Mouse (Mus musculus) MEL (cell line): Measurements from ENCODE around the gene Psmb9. TPM values are rescaled to one million over a fixed set of nuclear protein-coding genes. Genes with fewer than 3 reads are reported as not detected.

ENCODE experiments used
- DNase-seq: peaks from one replicate; pipeline ENCODE4 v3.0.0; 2011; ENCODE audit warnings: low read depth, low spot score
- H3K27ac ChIP-seq: 2 replicates; pipeline ENCODE4 v1.5.1; 2012; ENCODE audit warnings: low read depth, mild to moderate bottlenecking, control low read depth, low read length, moderate library complexity; ENCODE audit not compliant: control insufficient read depth
- H3K27me3 ChIP-seq, 2 experiments: fragments of 150-350 bp in 1 of 2; sonication (generic) in 1 of 2; 2 replicates each; pipeline ENCODE4 v1.6.1; 2012; ENCODE audit warnings: low read length in 2 of 2, mild to moderate bottlenecking in 2 of 2, improper control_type of control experiment in 1 of 2, moderate library complexity in 1 of 2; ENCODE audit not compliant: insufficient read depth in 2 of 2, control insufficient read depth in 1 of 2
- H3K36me3 ChIP-seq, 2 experiments: 2 replicates each; pipeline ENCODE4 v1.6.1; 2012 to 2014; ENCODE audit warnings: low read length in 2 of 2, improper control_type of control experiment in 1 of 2, inconsistent platforms in 1 of 2, mild to moderate bottlenecking in 1 of 2; ENCODE audit not compliant: insufficient read depth in 2 of 2, control insufficient read depth in 1 of 2
- H3K4me1 ChIP-seq, 2 experiments: fragments of 150-350 bp in 1 of 2; sonication (generic) in 1 of 2; 2 replicates each; pipeline ENCODE4 v1.6.1; 2012; ENCODE audit warnings: low read length in 2 of 2, improper control_type of control experiment in 1 of 2, mild to moderate bottlenecking in 1 of 2; ENCODE audit not compliant: insufficient read depth in 2 of 2, control insufficient read depth in 1 of 2
- H3K4me3 ChIP-seq, 2 experiments: fragments of 150-350 bp in 1 of 2; sonication (generic) in 1 of 2; 2 replicates each; pipeline ENCODE4 v1.5.1; 2012; ENCODE audit warnings: low read depth in 2 of 2, low read length in 2 of 2, mild to moderate bottlenecking in 2 of 2, moderate library complexity in 2 of 2, control low read depth in 1 of 2, improper control_type of control experiment in 1 of 2; ENCODE audit not compliant: control insufficient read depth in 1 of 2, insufficient read depth in 1 of 2
- H3K79me2 ChIP-seq: 2 replicates; pipeline ENCODE4 v1.6.1; 2012; ENCODE audit warnings: mild to moderate bottlenecking, low read length, moderate library complexity; ENCODE audit not compliant: control insufficient read depth, poor library complexity, insufficient read depth
- H3K9ac ChIP-seq: 2 replicates; pipeline ENCODE4 v1.6.1; 2012; ENCODE audit warnings: low read depth, mild to moderate bottlenecking, control low read depth, low read length, moderate library complexity; ENCODE audit not compliant: control insufficient read depth, poor library complexity, severe bottlenecking
- H3K9me3 ChIP-seq: fragments of 150-350 bp; sonication (generic); replicated peaks from 2 replicates; pipeline ENCODE4 v1.6.1; 2012; ENCODE audit warnings: mild to moderate bottlenecking, low read length, improper control_type of control experiment, moderate library complexity; ENCODE audit not compliant: insufficient read depth
- BHLHE40 ChIP-seq: IDR thresholded peaks from 2 replicates; pipeline ENCODE4 v1.6.1; 2012; ENCODE audit warnings: low read depth, mild to moderate bottlenecking, inconsistent platforms, low read length, improper control_type of control experiment, borderline replicate concordance
- CHD2 ChIP-seq: IDR thresholded peaks from 2 replicates; pipeline ENCODE4 v1.6.1; 2011; ENCODE audit warnings: low read length, improper control_type of control experiment
- EP300 ChIP-seq, 2 experiments: IDR thresholded peaks; 2 replicates each; pipeline ENCODE4 v1.6.1; 2011; ENCODE audit warnings: improper control_type of control experiment in 2 of 2, low read length in 2 of 2, low read depth in 1 of 2, mild to moderate bottlenecking in 1 of 2
- ETS1 ChIP-seq: IDR thresholded peaks from 2 replicates; pipeline ENCODE4 v1.6.1; 2012; ENCODE audit warnings: low read depth, mild to moderate bottlenecking, inconsistent platforms, low read length, improper control_type of control experiment, moderate library complexity
- GABPA ChIP-seq: IDR thresholded peaks from 2 replicates; pipeline ENCODE4 v1.6.1; 2012; ENCODE audit warnings: low read depth, mild to moderate bottlenecking, inconsistent platforms, low read length, improper control_type of control experiment, moderate library complexity
- GATA1 ChIP-seq: IDR thresholded peaks from 2 replicates; pipeline ENCODE4 v1.6.1; 2011; ENCODE audit warnings: low read depth, low read length, improper control_type of control experiment
- HCFC1 ChIP-seq: IDR thresholded peaks from 2 replicates; pipeline ENCODE4 v1.6.1; 2012; ENCODE audit warnings: low read depth, mild to moderate bottlenecking, inconsistent platforms, low read length, improper control_type of control experiment, moderate library complexity
- JUND ChIP-seq: IDR thresholded peaks from 2 replicates; pipeline ENCODE4 v1.6.1; 2011; ENCODE audit warnings: low read depth, mild to moderate bottlenecking, improper control_type of control experiment, low read length
- MAFK ChIP-seq: IDR thresholded peaks from 2 replicates; pipeline ENCODE4 v1.6.1; 2011; ENCODE audit warnings: low read depth, mild to moderate bottlenecking, low read length, improper control_type of control experiment, borderline replicate concordance
- MAZ ChIP-seq: IDR thresholded peaks from 2 replicates; pipeline ENCODE4 v1.6.1; 2012; ENCODE audit warnings: low read depth, mild to moderate bottlenecking, inconsistent platforms, low read length, improper control_type of control experiment
- MXI1 ChIP-seq: IDR thresholded peaks from 2 replicates; pipeline ENCODE4 v1.6.1; 2011; ENCODE audit warnings: mild to moderate bottlenecking, low read depth, low read length, improper control_type of control experiment
- MYC ChIP-seq: IDR thresholded peaks from 2 replicates; pipeline ENCODE4 v1.6.1; 2011; ENCODE audit warnings: low read depth, mild to moderate bottlenecking, low read length, improper control_type of control experiment, moderate library complexity
- NELFE ChIP-seq: IDR thresholded peaks from 2 replicates; pipeline ENCODE4 v1.6.1; 2011; ENCODE audit warnings: low read depth, low read length, improper control_type of control experiment
- NRF1 ChIP-seq: IDR thresholded peaks from 2 replicates; pipeline ENCODE4 v1.6.1; 2014; ENCODE audit warnings: low read depth, mild to moderate bottlenecking, inconsistent platforms, low read length, improper control_type of control experiment, moderate library complexity; ENCODE audit not compliant: poor library complexity, insufficient read depth, severe bottlenecking
- POLR2A ChIP-seq, 2 experiments: IDR thresholded peaks; 2 replicates each; pipeline ENCODE4 v1.6.1; 2011 to 2012; ENCODE audit warnings: low read length in 2 of 2, mild to moderate bottlenecking in 2 of 2, control low read depth in 1 of 2, improper control_type of control experiment in 1 of 2, low read depth in 1 of 2, moderate library complexity in 1 of 2; ENCODE audit not compliant: control insufficient read depth in 1 of 2, insufficient read depth in 1 of 2, poor library complexity in 1 of 2
- POLR2AphosphoS5 ChIP-seq: IDR thresholded peaks from 2 replicates; pipeline ENCODE4 v1.6.1; 2012; ENCODE audit warnings: low read depth, borderline replicate concordance, mild to moderate bottlenecking, inconsistent platforms, low read length, moderate library complexity, mixed read lengths
- SIN3A ChIP-seq: IDR thresholded peaks from 2 replicates; pipeline ENCODE4 v1.6.1; 2012; ENCODE audit warnings: low read length, improper control_type of control experiment, inconsistent platforms
- TBP ChIP-seq: IDR thresholded peaks from 2 replicates; pipeline ENCODE4 v1.8.0; 2011; ENCODE audit warnings: low read depth, low read length, improper control_type of control experiment
- TCF12 ChIP-seq: IDR thresholded peaks from 2 replicates; pipeline ENCODE4 v1.6.1; 2014; ENCODE audit warnings: low read depth, mild to moderate bottlenecking, inconsistent platforms, low read length, improper control_type of control experiment, moderate library complexity
- ZKSCAN1 ChIP-seq: IDR thresholded peaks from 2 replicates; pipeline ENCODE4 v1.6.1; 2012; ENCODE audit warnings: low read depth, mild to moderate bottlenecking, inconsistent platforms, low read length, improper control_type of control experiment, moderate library complexity
- ZMIZ1 ChIP-seq: IDR thresholded peaks from 2 replicates; pipeline ENCODE4 v1.6.1; 2012; ENCODE audit warnings: low read depth, mild to moderate bottlenecking, inconsistent platforms, low read length, improper control_type of control experiment, moderate library complexity
- polyA plus RNA-seq, 2 experiments: library from polyadenylated mRNA; stranded (reverse) in 1 of 2; unstranded in 1 of 2; fragments of >175 nt in 1 of 2; fragments of >200 nt in 1 of 2; gene quantifications; 2 replicates each; pipeline versions ENCODE4 v1.2.1 to v1.2.4; 2012; ENCODE audit warnings: low replicate concordance in 2 of 2, low read depth in 1 of 2; ENCODE audit not compliant: insufficient read length in 2 of 2, insufficient read depth in 1 of 2, missing spikeins in 1 of 2
- total RNA-seq: library from RNA; depleted of rRNA; stranded (reverse); fragments of 300-350 nt; gene quantifications from 2 replicates; pipeline ENCODE4 v1.2.3, GENCODE M21; 2012

Gene Psmb9
- total and polyA plus RNA-seq, 3 experiments: 14.7 to 24.9 TPM; not detected in 1

- TF ChIP-seq SIN3A (no peak), EP300 (IDR thresholded peaks at IDR 0.05; ENCODE audit: low read depth in 1 of 2, low read length in 2 of 2) (peak in 1 of 2 experiments; percentile 6; a peak in 1 of 4 replicates), POLR2AphosphoS5 (no peak), HCFC1 (peak; percentile 60), ZKSCAN1 (no peak), TCF12 (0 out of 2 replicates have a peak, but pooled peaks have one; percentile 8), ZMIZ1 (peak; percentile 88), MXI1 (peak; percentile 58; the same call in 1 of the 2 replicates), MAFK (no peak), POLR2A (IDR thresholded peaks at IDR 0.05; ENCODE audit: control insufficient read depth in 1 of 2, insufficient read depth in 1 of 2, low read depth in 1 of 2, low read length in 2 of 2, poor library complexity in 1 of 2) (peak in 1 of 2 experiments; percentile 58; a peak in 1 of 4 replicates), GATA1 (peak; percentile 18; the same call in 1 of the 2 replicates), NRF1 (peak; percentile 59; the same call in 1 of the 2 replicates), GABPA (no peak), NELFE (peak; percentile 10), JUND (0 out of 2 replicates have a peak, but pooled peaks have one; percentile 48), TBP (peak; percentile 71), ETS1 (peak; percentile 41; the same call in 1 of the 2 replicates), CHD2 (peak; percentile 91), BHLHE40 (peak; percentile 52), MAZ (no peak), MYC (0 out of 2 replicates have a peak, but pooled peaks have one; percentile 50)
- TF ChIP-seq, all 39 proteins: peak for 15
- Histone ChIP-seq H3K9me3 (no peaks in the 10 kb centered on the region), H3K4me3 (peak within 1 kb of the TSS; percentile 67 to 93), H3K79me2 (peaks cover 15% of the 10 kb centered on the region), H3K4me1 (peaks cover 11 to 14% of the 10 kb centered on the region in 2 experiments), H3K27me3 (no peaks in the 10 kb centered on the region), H3K27ac (peak within 1 kb of the TSS; percentile 87), H3K9ac (peak within 1 kb of the TSS; percentile 88), H3K36me3 (peaks cover 0 to 5% of the 10 kb centered on the region in 2 experiments; a peak in 1 of 4 replicates)
- peak; percentile 97 for DNase-seq
Measured at GRCm38 (mm10) chr17:34196941-34197894, 9.7 kb upstream of the Psmb9 start, which contains the start of gene Psmb8. Psmb8 (plus strand) TSS chr17:34197721.
